Mouse (Mus musculus) c-Kit-positive CD71-negative TER-119-negative erythroid progenitor cells, embryonic 14.5 days (primary cell): ENCODE data around the gene Rimbp2.
A peak's percentile ranks its signal among the peaks of the same experiment; 100 is the strongest.

Experiments used
- DNase-seq: peaks from one replicate; pipeline ENCODE4 v3.0.0-alpha.2; 2013; ENCODE audit warnings: low read depth

Gene Rimbp2

GRCm38 (mm10) chr5:128932776-128933175 lies 20.5 kb downstream of the Rimbp2 start:
- no peak for DNase-seq

GRCm38 (mm10) chr5:128925073-128925472 lies 28.2 kb downstream of the Rimbp2 start:
- DNase-seq = no peak

GRCm38 (mm10) chr5:128920112-128920511 lies 33.2 kb downstream of the Rimbp2 start:
- DNase-seq = no peak

- peak; percentile 30 for DNase-seq
These were observed 35.9 kb downstream of the Rimbp2 start for GRCm38 (mm10) chr5:128917116-128917959.

DNA sequence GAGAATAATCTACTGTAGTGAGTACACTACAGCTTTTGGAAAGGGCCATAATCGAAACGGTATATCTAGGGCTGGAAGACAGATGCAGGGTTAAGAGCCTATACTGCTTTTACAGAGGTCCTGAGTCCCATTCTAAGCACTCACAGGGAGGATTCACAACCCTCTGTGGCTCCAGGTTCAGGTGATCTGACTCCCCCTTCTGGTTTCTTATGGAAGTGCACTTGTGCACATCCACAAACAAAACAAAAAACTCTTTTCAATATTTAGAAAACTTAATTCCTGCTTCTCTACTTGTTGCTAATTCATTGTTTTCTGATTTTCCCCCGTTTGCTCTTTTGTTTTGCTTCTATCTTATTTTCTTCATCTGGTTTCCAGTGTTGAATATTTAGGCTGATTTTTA lies 39.5 kb downstream of the Rimbp2 start:
- no peak for DNase-seq

GRCm38 (mm10) chr5:128912374-128912773 lies 40.9 kb downstream of the Rimbp2 start:
- DNase-seq = no peak

- no peak for DNase-seq
These were observed 41.7 kb downstream of the Rimbp2 start for GRCm38 (mm10) chr5:128911593-128911992.

DNA sequence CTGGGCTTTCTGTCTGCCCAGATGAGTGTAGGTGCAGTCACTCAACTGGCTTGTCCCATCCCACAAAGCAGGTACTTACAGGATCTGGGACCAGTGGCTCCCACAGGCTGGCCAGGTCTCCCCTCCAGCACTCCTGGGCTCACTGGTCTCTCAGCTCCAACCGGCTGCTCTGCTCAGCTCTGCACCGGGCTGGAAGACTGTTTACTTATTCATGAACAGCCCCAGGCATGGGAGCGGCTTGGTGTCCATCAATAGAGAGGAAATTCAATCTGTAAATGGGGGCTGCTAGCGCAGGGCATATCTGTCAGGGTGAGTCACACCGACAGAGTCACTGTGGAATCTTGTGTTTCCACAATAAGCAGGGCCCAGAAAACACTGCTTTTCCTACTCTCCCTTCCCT lies 49.2 kb downstream of the Rimbp2 start:
- DNase-seq = no peak

- DNase-seq = no peak
These were observed 50.2 kb downstream of the Rimbp2 start for GRCm38 (mm10) chr5:128903120-128903519.

DNA sequence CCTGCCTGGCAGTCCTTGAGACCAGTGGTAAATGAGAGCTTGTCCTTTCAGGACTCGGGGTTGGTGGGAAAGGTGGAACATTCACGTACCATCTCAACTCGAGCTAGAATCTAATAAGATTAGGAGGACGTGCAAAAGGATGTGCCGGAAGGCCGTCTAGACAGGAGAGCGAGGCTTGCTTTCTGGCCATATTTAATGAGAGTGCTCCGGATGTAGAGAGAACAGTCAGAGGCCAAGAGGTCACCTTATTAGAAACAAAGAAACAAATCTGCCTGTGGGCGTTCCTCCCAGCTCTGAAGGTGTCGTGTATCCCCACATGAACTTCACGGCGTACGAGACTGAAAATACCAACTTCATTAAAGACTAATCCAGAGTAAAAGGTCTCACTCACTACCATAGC lies 53.3 kb downstream of the Rimbp2 start:
- no peak for DNase-seq

DNA sequence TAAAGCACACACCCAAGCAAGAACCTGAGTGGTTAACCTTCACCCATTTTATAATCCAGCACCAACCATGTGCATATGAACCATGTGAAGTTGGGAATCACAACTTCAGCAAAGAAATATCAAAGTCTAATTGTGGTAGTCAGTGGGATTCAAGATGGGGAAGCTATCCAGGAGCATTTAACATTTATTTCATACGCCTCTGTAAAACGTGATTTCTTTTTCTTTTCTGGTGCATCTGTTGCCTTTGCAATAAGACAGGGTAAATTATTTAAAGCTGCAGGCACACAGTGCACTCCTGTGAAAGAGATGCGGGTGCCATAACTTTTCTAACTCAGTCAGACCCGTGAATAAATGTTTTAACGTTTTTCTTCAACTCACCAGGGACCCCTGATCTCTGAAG lies 58.4 kb downstream of the Rimbp2 start:
- no peak for DNase-seq

DNA sequence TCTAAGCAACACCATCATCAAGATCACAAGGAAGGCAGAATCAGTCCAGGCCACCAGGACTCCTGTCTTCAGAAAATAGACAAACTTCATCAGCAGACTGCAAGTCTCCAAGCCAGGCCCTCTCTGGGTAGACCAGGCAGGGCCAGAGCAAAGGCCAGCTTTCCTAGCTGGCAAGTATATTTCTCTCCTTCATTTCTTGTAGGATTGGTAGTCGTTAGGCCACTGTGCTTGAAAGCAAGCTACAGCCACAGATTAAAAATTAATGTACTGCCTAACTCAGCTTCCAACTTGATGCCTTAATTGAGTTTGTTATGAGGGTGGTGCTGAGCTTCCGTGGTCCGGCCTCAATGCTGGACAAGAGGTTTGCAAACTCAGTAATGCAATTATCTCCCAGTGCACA lies 65.7 kb downstream of the Rimbp2 start:
- DNase-seq = no peak

DNA sequence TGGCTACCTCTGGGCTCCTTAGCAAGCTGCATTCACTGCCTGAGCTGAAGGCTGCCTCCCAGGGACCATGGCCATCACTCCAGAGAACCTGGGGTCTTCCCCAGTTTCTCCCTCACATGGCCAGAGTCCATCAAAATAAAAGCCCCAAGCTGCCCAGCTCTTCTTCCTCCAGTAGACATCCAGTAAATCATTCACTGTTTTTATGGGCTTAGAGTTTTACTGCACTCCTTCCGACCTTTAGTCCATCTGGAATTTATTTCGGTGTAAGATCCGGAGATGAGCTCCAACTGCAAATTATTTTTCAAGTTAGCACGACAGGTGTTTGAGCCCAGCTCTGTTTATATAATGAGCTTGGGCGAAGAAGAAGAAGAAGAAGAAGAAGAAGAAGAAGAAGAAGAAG lies 69.0 kb downstream of the Rimbp2 start:
- DNase-seq = no peak

- DNase-seq = no peak
These were observed 74.2 kb downstream of the Rimbp2 start for GRCm38 (mm10) chr5:128879092-128879491.

GRCm38 (mm10) chr5:128877425-128878035 lies 75.8 kb downstream of the Rimbp2 start:
- DNase-seq = no peak

DNA sequence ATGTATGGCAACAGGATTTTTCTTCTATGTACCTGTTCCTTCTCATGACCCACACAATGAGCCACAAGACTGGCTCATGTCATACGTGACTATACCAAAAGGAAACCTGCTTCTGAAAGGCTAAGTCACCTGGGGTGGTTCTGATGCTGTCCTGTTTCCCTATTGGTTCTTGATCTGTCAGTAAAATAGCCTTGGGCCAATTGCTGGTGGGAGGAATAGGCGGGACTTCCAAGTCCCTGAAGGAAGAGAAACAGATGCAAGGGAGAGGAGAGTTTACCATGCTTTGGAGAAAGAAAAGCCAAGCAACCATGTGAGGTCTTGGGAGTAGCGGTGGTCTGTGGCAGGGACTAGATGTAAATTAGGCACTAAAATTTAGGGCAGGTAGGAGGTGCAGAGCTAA lies 81.6 kb downstream of the Rimbp2 start:
- no peak for DNase-seq

DNA sequence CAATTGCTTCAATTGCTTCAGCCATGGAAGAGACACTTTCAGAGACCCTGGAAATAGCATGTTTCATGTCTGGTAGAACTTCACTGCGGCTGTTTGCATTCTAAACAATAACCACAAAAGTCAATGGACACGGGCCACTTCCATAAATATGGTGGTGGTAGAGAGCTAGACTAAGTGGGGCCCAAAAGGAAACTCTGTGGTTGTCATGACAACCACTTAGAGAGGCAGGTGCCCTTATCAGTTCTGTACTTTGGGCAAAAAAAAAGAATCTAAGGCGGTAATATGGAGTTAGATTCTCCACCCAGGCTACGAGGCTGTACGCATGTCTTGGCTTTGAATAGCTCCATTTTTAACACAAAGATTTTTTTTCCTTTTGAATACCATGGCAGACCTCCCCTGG lies 86.5 kb downstream of the Rimbp2 start:
- no peak for DNase-seq

GRCm38 (mm10) chr5:128866291-128866690 lies 87.0 kb downstream of the Rimbp2 start:
- DNase-seq = no peak

GRCm38 (mm10) chr5:128863497-128863896 lies 89.8 kb downstream of the Rimbp2 start:
- DNase-seq = no peak

DNA sequence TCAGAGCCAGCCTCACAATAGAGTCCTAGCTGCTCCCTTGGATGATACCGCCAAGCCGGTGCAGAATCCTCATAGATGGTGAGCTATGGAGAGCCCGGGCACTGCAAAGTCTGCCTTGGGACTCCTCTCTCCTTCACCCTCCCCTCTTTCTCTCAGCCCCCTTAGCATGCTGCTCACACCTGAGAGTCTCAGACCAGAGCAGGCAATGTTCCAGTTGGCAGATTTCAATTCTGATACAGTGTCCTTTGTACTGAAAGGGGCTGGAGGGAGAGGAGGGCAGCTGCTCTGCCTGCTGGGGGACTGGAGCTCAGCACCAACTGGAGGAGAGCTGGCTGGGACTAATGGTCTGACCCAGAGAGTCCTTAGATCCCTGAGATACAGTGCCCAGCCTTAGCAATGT lies 92.4 kb downstream of the Rimbp2 start:
- no peak for DNase-seq

- no peak for DNase-seq
These were observed 100.5 kb downstream of the Rimbp2 start for GRCm38 (mm10) chr5:128852791-128853190.

- DNase-seq = no peak
These were observed 105.5 kb downstream of the Rimbp2 start for GRCm38 (mm10) chr5:128847806-128848205.

DNA sequence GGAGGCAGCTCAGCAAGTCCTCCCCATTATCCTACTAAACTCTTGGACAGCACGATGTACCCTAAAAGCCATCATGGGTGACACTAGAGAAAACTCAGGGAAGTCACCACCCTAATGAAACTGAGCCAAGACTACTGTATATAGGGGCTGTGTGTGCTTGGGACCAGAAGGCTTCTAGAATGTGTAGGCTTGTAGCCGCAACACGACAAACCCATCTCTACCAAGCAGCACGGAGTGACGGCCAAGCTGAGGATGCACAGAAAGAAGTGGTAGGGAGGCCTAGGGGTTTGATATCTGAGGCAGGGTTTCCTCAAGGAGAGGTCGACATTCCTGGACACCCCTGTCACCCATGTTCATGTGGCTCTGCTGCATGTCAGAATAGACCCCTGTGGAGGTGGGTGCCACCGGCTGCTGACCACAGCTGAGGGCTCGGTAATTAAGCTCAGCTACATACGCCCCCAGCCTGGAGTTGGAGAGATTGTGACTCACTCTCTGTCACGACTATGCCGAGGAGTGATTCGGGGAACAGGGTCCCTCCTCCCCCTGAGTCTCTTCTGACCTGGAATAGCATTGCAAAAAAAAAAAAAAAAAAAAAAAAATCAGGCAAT lies 106.7 kb downstream of the Rimbp2 start:
- no peak for DNase-seq
